Mouse (Mus musculus): Measurements from ENCODE around the gene Tanc2. TPM values are rescaled to one million over a fixed set of nuclear protein-coding genes. Genes with fewer than 3 reads are reported as not detected.

The Tanc2 gene
- polyA plus RNA-seq, 1 experiment from 2014 or later, result 10.3 TPM

- 71% methylated on average over 4 of the region's 4 CpGs for whole genome bisulfite sequencing
- Histone ChIP-seq H3K36me3 (no peaks in the 10 kb centered on the region), H3K4me2 (replicated peaks) (no peak overlapping the region), H3K9me3 (no peaks in the 10 kb centered on the region), H3K9ac (no peak overlapping the region), H3K4me1 (peaks cover 16% of the 10 kb centered on the region), H3K27ac (no peak overlapping the region), H3K4me3 (no peak overlapping the region), H3K27me3 (no peaks in the 10 kb centered on the region)
- no peak for ATAC-seq (ENCODE audit: low FRiP score, low read depth)
These were observed 360.7 kb downstream of the Tanc2 start for GRCm38 (mm10) chr11:105950519-105950918.

- WGBS, result 16% methylated on average over 3 of the region's 3 CpGs
- H3K9ac ChIP-seq, result no peak overlapping the region
- no peaks in the 10 kb centered on the region for H3K9me3 ChIP-seq
- no peak for ATAC-seq (ENCODE audit: low FRiP score, low read depth)
- peak overlapping the region; percentile 4; the same call in 1 of the 2 replicates for H3K27ac ChIP-seq
- H3K4me2 ChIP-seq (replicated peaks), result no peak overlapping the region
- H3K4me1 ChIP-seq, result peaks cover 16% of the 10 kb centered on the region
- no peaks in the 10 kb centered on the region for H3K36me3 ChIP-seq
- H3K4me3 ChIP-seq, result no peak overlapping the region
- no peaks in the 10 kb centered on the region for H3K27me3 ChIP-seq
These were observed 361.8 kb downstream of the Tanc2 start for GRCm38 (mm10) chr11:105951601-105952044.

GRCm38 (mm10) chr11:105952111-105952510 lies 362.3 kb downstream of the Tanc2 start:
- Histone ChIP-seq H3K4me3 (no peak overlapping the region), H3K9ac (no peak overlapping the region), H3K4me2 (replicated peaks) (no peak overlapping the region), H3K27ac (peak overlapping the region; percentile 4; the same call in 1 of the 2 replicates), H3K27me3 (no peaks in the 10 kb centered on the region), H3K36me3 (no peaks in the 10 kb centered on the region), H3K4me1 (peaks cover 16% of the 10 kb centered on the region), H3K9me3 (no peaks in the 10 kb centered on the region)
- ATAC-seq (ENCODE audit: low FRiP score, low read depth), result no peak
- 87% methylated on average over 9 of the region's 9 CpGs for WGBS

GRCm38 (mm10) chr11:105952911-105953386 lies 363.2 kb downstream of the Tanc2 start, which contains the start of gene Cyb561:
TSS of gene Cyb561 (minus strand) at chr11:105953336.
- H3K4me1 ChIP-seq, result peaks cover 16% of the 10 kb centered on the region
- no peak within 1 kb of the TSS for H3K4me2 ChIP-seq (replicated peaks)
- no peak within 1 kb of the TSS for H3K27ac ChIP-seq
- H3K27me3 ChIP-seq, result no peaks in the 10 kb centered on the region
- WGBS, result 73% methylated on average over 12 of the region's 12 CpGs
- no peaks in the 10 kb centered on the region for H3K9me3 ChIP-seq
- no peaks in the 10 kb centered on the region for H3K36me3 ChIP-seq
- no peak within 1 kb of the TSS for H3K4me3 ChIP-seq
- H3K9ac ChIP-seq, result no peak within 1 kb of the TSS
- ATAC-seq (ENCODE audit: low FRiP score, low read depth), result no peak

DNA sequence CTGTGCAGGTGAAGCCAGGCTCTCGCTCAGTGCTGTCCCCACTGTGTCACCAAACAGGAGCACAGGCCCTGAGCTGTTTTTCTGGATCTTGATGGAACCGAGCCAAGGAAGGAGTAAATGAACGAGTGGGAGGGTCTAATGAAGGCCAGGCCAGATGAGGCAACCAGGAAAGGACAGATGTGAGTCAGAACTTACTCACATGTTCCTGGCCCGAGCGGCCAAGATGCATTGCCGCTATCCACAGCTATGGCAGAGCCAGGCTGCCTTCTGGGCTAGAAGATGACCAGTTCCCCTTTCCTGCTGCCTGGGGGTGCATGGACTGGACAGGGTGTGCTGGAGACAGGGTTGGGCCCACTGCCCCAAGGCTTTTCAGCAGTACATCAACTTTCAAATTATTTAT lies 363.6 kb downstream of the Tanc2 start:
- Histone ChIP-seq H3K9ac (no peak overlapping the region), H3K4me1 (peaks cover 16% of the 10 kb centered on the region), H3K9me3 (no peaks in the 10 kb centered on the region), H3K36me3 (no peaks in the 10 kb centered on the region), H3K27ac (no peak overlapping the region), H3K4me3 (no peak overlapping the region), H3K27me3 (no peaks in the 10 kb centered on the region), H3K4me2 (replicated peaks) (no peak overlapping the region)
- ATAC-seq (ENCODE audit: low FRiP score, low read depth), result no peak
- 67% methylated on average over 6 of the region's 6 CpGs for WGBS

GRCm38 (mm10) chr11:105955815-105956430 lies 366.1 kb downstream of the Tanc2 start:
- no peaks in the 10 kb centered on the region for H3K9me3 ChIP-seq
- peaks cover 16% of the 10 kb centered on the region for H3K4me1 ChIP-seq
- no peak overlapping the region for H3K9ac ChIP-seq
- no peaks in the 10 kb centered on the region for H3K27me3 ChIP-seq
- no peak overlapping the region for H3K4me2 ChIP-seq (replicated peaks)
- 84% methylated on average over 28 of the region's 28 CpGs for WGBS
- ATAC-seq (ENCODE audit: low FRiP score, low read depth), result no peak
- no peak overlapping the region for H3K4me3 ChIP-seq
- no peak overlapping the region for H3K27ac ChIP-seq
- no peaks in the 10 kb centered on the region for H3K36me3 ChIP-seq

GRCm38 (mm10) chr11:105957501-105957900 lies 367.7 kb downstream of the Tanc2 start:
- H3K27ac ChIP-seq, result no peak overlapping the region
- no peaks in the 10 kb centered on the region for H3K27me3 ChIP-seq
- WGBS, result 69% methylated on average over 6 of the region's 6 CpGs
- H3K4me3 ChIP-seq, result no peak overlapping the region
- peaks cover 7% of the 10 kb centered on the region; the same call in 1 of the 2 replicates for H3K4me1 ChIP-seq
- no peak for ATAC-seq (ENCODE audit: low FRiP score, low read depth)
- no peaks in the 10 kb centered on the region for H3K36me3 ChIP-seq
- H3K4me2 ChIP-seq (replicated peaks), result no peak overlapping the region
- H3K9me3 ChIP-seq, result no peaks in the 10 kb centered on the region
- no peak overlapping the region for H3K9ac ChIP-seq

DNA sequence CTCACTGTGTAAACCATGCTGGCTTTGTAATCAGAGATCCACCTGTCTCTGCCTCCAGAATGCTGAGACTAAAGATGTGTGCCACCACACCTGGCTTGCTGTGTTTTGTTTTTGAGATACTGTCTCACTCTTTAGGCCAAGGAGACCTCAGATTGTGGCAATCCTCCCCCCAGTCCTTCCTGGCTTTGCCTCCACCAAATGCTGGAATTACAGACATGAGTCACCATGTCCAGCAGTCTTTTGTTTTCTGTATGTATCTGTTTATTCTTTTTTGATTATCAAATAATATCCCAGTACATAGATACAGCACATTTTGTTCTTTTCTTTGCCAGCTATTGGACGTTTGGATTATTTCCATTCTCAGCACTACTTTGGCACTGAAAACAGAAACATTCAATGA lies 368.8 kb downstream of the Tanc2 start:
- H3K4me3 ChIP-seq, result no peak overlapping the region
- peaks cover under 1% of the 10 kb centered on the region; the same call in 1 of the 2 replicates for H3K4me1 ChIP-seq
- H3K9ac ChIP-seq, result no peak overlapping the region
- no peaks in the 10 kb centered on the region for H3K36me3 ChIP-seq
- H3K27ac ChIP-seq, result no peak overlapping the region
- 51% methylated on average over 1 of the region's 1 CpGs for WGBS
- no peaks in the 10 kb centered on the region for H3K9me3 ChIP-seq
- no peaks in the 10 kb centered on the region for H3K27me3 ChIP-seq
- H3K4me2 ChIP-seq (replicated peaks), result no peak overlapping the region
- no peak for ATAC-seq (ENCODE audit: low FRiP score, low read depth)

GRCm38 (mm10) chr11:105959355-105959754 lies 369.6 kb downstream of the Tanc2 start:
- Histone ChIP-seq H3K9ac (no peak overlapping the region), H3K4me1 (no peaks in the 10 kb centered on the region), H3K4me2 (replicated peaks) (no peak overlapping the region), H3K4me3 (no peak overlapping the region), H3K27ac (no peak overlapping the region), H3K9me3 (no peaks in the 10 kb centered on the region), H3K36me3 (no peaks in the 10 kb centered on the region), H3K27me3 (no peaks in the 10 kb centered on the region)
- no peak for ATAC-seq (ENCODE audit: low FRiP score, low read depth)
- WGBS, result 59% methylated on average over 17 of the region's 17 CpGs

DNA sequence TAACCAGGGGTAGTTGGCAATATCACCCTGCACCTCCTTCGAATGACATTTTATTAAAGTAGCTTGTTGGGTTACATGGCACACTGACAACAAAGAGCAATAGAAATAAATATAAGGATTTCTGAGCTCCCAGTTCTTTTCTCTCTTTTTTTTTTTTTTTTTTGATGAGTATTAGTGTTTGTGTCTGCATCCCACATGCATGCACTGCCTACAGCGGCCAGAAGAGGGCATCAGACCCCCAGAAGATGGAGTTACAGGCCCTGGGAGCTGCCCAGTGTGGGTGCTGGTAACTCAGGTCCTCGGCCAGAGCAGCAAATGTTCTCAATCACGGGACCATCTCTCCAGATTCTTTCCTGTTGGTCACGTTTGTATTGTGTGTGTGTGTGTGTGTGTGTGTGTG lies 374.9 kb downstream of the Tanc2 start:
- H3K4me3 ChIP-seq, result no peak overlapping the region
- no peak overlapping the region for H3K27ac ChIP-seq
- H3K9me3 ChIP-seq, result no peaks in the 10 kb centered on the region
- H3K36me3 ChIP-seq, result no peaks in the 10 kb centered on the region
- no peak overlapping the region for H3K4me2 ChIP-seq (replicated peaks)
- ATAC-seq (ENCODE audit: low FRiP score, low read depth), result no peak
- peaks cover 42% of the 10 kb centered on the region for H3K27me3 ChIP-seq
- H3K4me1 ChIP-seq, result peaks cover 9% of the 10 kb centered on the region
- no peak overlapping the region for H3K9ac ChIP-seq
- 69% methylated on average over 5 of the region's 5 CpGs for WGBS

DNA sequence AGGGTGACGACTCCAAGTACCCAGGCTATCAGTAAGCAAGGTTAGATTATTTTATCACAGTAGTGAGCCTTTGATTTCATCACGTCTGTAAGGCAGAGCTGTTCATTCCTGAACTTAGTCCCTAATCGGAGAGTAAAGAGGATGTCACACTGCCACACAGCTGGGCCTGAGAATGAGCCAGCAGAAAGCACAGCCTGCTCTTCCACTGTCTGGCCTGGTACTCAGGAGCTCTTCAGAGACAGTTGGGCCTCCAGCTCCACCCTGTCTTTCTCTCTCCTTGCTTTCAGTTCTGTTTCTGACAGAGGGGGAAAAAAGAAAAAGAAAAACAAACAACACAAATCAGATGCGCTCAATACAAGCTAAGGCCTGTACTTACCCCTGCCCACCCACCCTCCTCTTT lies 376.5 kb downstream of the Tanc2 start:
- ATAC-seq (ENCODE audit: low FRiP score, low read depth), result no peak
- no peaks in the 10 kb centered on the region for H3K36me3 ChIP-seq
- WGBS, result 56% methylated on average over 4 of the region's 4 CpGs
- no peak overlapping the region for H3K4me3 ChIP-seq
- peaks cover 55% of the 10 kb centered on the region for H3K27me3 ChIP-seq
- no peaks in the 10 kb centered on the region for H3K9me3 ChIP-seq
- peaks cover 9% of the 10 kb centered on the region for H3K4me1 ChIP-seq
- H3K9ac ChIP-seq, result no peak overlapping the region
- H3K27ac ChIP-seq, result no peak overlapping the region
- H3K4me2 ChIP-seq (replicated peaks), result no peak overlapping the region

- H3K27ac ChIP-seq, result no peak within 1 kb of the TSS
- H3K36me3 ChIP-seq, result no peaks in the 10 kb centered on the region
- H3K4me2 ChIP-seq (replicated peaks), result peak within 1 kb of the TSS; percentile 99
- under 1% methylated on average over 73 of the region's 76 CpGs for WGBS
- no peaks in the 10 kb centered on the region for H3K9me3 ChIP-seq
- ATAC-seq (ENCODE audit: low FRiP score, low read depth), result peak; percentile 48
- peaks cover 61% of the 10 kb centered on the region for H3K27me3 ChIP-seq
- H3K4me1 ChIP-seq, result peaks cover 9% of the 10 kb centered on the region
- peak within 1 kb of the TSS; percentile 63 for H3K4me3 ChIP-seq
- H3K9ac ChIP-seq, result peak within 1 kb of the TSS; percentile 67
These were observed 378.2 kb downstream of the Tanc2 start, which contains the start of gene Ace for GRCm38 (mm10) chr11:105967741-105968574. TSS of gene Ace (plus strand) at chr11:105967945.
